ENCODE assay signal across 30 mouse cellular contexts in the genomic region with DNA sequence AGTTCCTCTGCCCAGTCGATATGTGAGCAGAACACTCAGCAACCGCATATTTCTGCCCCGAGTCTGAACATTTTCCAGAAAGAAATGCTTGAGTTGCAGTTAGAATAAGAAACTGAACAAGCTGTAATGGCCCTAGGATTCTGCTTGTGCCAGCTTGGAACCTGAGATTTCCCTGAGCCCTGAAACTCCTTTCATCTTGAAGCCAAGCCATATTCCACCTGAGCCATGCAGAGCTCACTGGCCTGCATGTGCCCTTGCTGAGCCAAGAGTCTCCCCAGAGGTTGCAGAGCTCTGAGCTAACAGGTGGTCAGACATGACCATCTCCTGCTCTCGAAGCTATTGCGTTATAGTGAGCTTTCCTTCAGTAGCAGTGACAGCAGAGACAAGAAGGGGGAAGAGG.
DNase-seq lines count a peak whose midpoint lies in the region; ATAC-seq and TF ChIP-seq lines count a peak whose summit lies in the region.
"Had no signal": no experiment of that assay in that cellular context is flagged by ENCODE, and none has a peak within 500 bp of the region (broad histone marks: within the 10 kb centered on the region; RNA-seq: fewer than 3 reads in every experiment).

No protein-coding gene starts in this region.

- no peaks in the 10 kb centered on the region for H3K4me1 ChIP-seq in kidney, embryonic 14.5 days (ENCODE audit: control insufficient read depth, insufficient read depth, low read length)
- H3K4me1 ChIP-seq: forebrain, embryonic 13.5 days; limb, embryonic 10.5 days; limb, embryonic 15.5 days; liver, embryonic 13.5 days; megakaryocyte, embryonic 14.5 days; midbrain, embryonic 13.5 days; stomach, embryonic 15.5 days had no signal

- no peak overlapping the region for H3K4me3 ChIP-seq in gastrocnemius, adult 2 months
- no peak overlapping the region for H3K4me3 ChIP-seq in kidney, embryonic 14.5 days (ENCODE audit: low read length)
- H3K4me3 ChIP-seq: forebrain, embryonic 13.5 days; heart, embryonic 10.5 days; heart, embryonic 15.5 days; layer of hippocampus, adult 2 months; limb, embryonic 10.5 days; limb, embryonic 15.5 days; liver, embryonic 13.5 days; megakaryocyte, embryonic 14.5 days; midbrain, embryonic 13.5 days; stomach, embryonic 15.5 days had no signal

- TF ChIP-seq CTCF in gastrocnemius, adult 2 months (IDR thresholded peaks at IDR 0.05), result no peak

- WGBS in kidney, embryonic 14.5 days, result 71% methylated on average over 5 of the region's 5 CpGs

- no peaks in the 10 kb centered on the region for H3K27me3 ChIP-seq in kidney, embryonic 14.5 days (ENCODE audit: control insufficient read depth, insufficient read depth, low read length)
- H3K27me3 ChIP-seq: forebrain, embryonic 13.5 days; heart, embryonic 15.5 days; limb, embryonic 15.5 days; liver, embryonic 13.5 days; megakaryocyte, embryonic 14.5 days; midbrain, embryonic 13.5 days; stomach, embryonic 15.5 days had no signal

- no peaks in the 10 kb centered on the region for H3K9me3 ChIP-seq in kidney, embryonic 14.5 days (ENCODE audit: control insufficient read depth, low read length)
- H3K9me3 ChIP-seq: forebrain, embryonic 13.5 days; heart, embryonic 10.5 days; heart, embryonic 15.5 days; limb, embryonic 10.5 days; limb, embryonic 15.5 days; liver, embryonic 13.5 days; midbrain, embryonic 13.5 days; stomach, embryonic 15.5 days had no signal

- DNase-seq in cerebellum, adult 9-11 months, result peak; percentile 52
- DNase-seq in cerebellum, postnatal 36 days, result no peak
- DNase-seq in gastrocnemius, adult 2 months, result peak; percentile 76
- DNase-seq in gastrocnemius, postnatal 4 days (ENCODE audit: low spot score in 2 of 2), result no peak
- DNase-seq in gastrocnemius, adult 8-10 months (ENCODE audit: low spot score in 2 of 2), result peak; percentile 22 to 57
- DNase-seq in adrenal gland, adult (ENCODE audit: inconsistent age in 2 of 2, low spot score in 1 of 2), result no peak
- DNase-seq: adrenal gland, postnatal 25 days; heart, adult 11 months; kidney, adult 18-20 months; kidney, postnatal 36 days; liver, embryonic 13.5 days; lung, adult 18-20 months; lung, postnatal 4 days; retina, postnatal 1 day; right cerebral cortex, postnatal 14 days; thymus, adult 18-20 months; thymus, postnatal 25 days had no signal

- no peak for ATAC-seq in kidney, embryonic 14.5 days (ENCODE audit: low FRiP score, low TSS enrichment)
- ATAC-seq: forebrain, embryonic 13.5 days; hindbrain, embryonic 16.5 days; lung, postnatal 0 days; midbrain, embryonic 13.5 days; Patski had no signal

- peak overlapping the region; percentile 89 for H3K27ac ChIP-seq in gastrocnemius, adult 2 months
- no peak overlapping the region for H3K27ac ChIP-seq in kidney, embryonic 14.5 days (ENCODE audit: low read depth, low read length)
- H3K27ac ChIP-seq: forebrain, embryonic 13.5 days; heart, embryonic 10.5 days; heart, embryonic 15.5 days; layer of hippocampus, adult 2 months; limb, embryonic 10.5 days; limb, embryonic 15.5 days; liver, embryonic 13.5 days; midbrain, embryonic 13.5 days; stomach, embryonic 15.5 days had no signal

- no peaks in the 10 kb centered on the region for H3K36me3 ChIP-seq in kidney, embryonic 14.5 days (ENCODE audit: control insufficient read depth, insufficient read depth, low read length)
- H3K36me3 ChIP-seq: heart, embryonic 10.5 days; heart, embryonic 15.5 days; limb, embryonic 10.5 days; limb, embryonic 15.5 days; liver, embryonic 13.5 days; midbrain, embryonic 13.5 days; stomach, embryonic 15.5 days had no signal

- intact Hi-C loops in gastrocnemius, adult 2 months (cut with DNase I), result loop anchor here (5.0 kb wide), 4 partner anchors 67 to 152 kb away; no protein-coding TSS in a partner anchor

- H3K9ac ChIP-seq in kidney, embryonic 14.5 days (ENCODE audit: low read depth, low read length), result no peak overlapping the region
- H3K9ac ChIP-seq: forebrain, embryonic 13.5 days; heart, embryonic 15.5 days; limb, embryonic 15.5 days; liver, embryonic 13.5 days; midbrain, embryonic 13.5 days; stomach, embryonic 15.5 days had no signal

- no peak overlapping the region for H3K4me2 ChIP-seq in kidney, embryonic 14.5 days (replicated peaks; ENCODE audit: low read depth, low read length)
- H3K4me2 ChIP-seq: forebrain, embryonic 13.5 days; heart, embryonic 15.5 days; limb, embryonic 15.5 days; liver, embryonic 13.5 days; midbrain, embryonic 13.5 days; stomach, embryonic 15.5 days had no signal

Comparison
In these comparisons a context has a peak if more than half of its experiments do, and no peak if none do; other contexts are left out.
1. DNase-seq: peak in cerebellum, adult 9-11 months (single experiment), gastrocnemius, adult 2 months (single experiment) and gastrocnemius, adult 8-10 months (2 of 2); none in cerebellum, postnatal 36 days (0 of 2), gastrocnemius, postnatal 4 days (0 of 2) and adrenal gland, adult (0 of 2).